Mouse (Mus musculus) spleen, postnatal 4 days (tissue): Measurements from ENCODE around the gene Cacna1e.
A peak's percentile ranks its signal among the peaks of the same experiment; 100 is the strongest.

Experiments
- DNase-seq, 2 experiments: peaks; one replicate each; pipeline ENCODE4 v3.0.0; 2022; ENCODE audit warnings: low spot score in 2 of 2

Cacna1e gene

GRCm38 (mm10) chr1:154622666-154623653 is 261.3 kb downstream of the Cacna1e start:
- DNase-seq = no peak

GRCm38 (mm10) chr1:154617743-154618455 is 266.4 kb downstream of the Cacna1e start:
- peak; percentile 53 to 69 for DNase-seq

- no peak for DNase-seq
Observed at GRCm38 (mm10) chr1:154615759-154616158, 268.5 kb downstream of the Cacna1e start.

GRCm38 (mm10) chr1:154608516-154608915 is 275.8 kb downstream of the Cacna1e start:
- no peak for DNase-seq

- no peak for DNase-seq
Observed at GRCm38 (mm10) chr1:154607406-154607805, 276.9 kb downstream of the Cacna1e start.

- DNase-seq = no peak
Observed at GRCm38 (mm10) chr1:154605601-154606000, 278.7 kb downstream of the Cacna1e start.

GRCm38 (mm10) chr1:154603781-154604180 is 280.5 kb downstream of the Cacna1e start:
- DNase-seq = no peak

- DNase-seq = no peak
Observed at GRCm38 (mm10) chr1:154602531-154602930, 281.8 kb downstream of the Cacna1e start.

GRCm38 (mm10) chr1:154582516-154582915 is 301.8 kb downstream of the Cacna1e start:
- DNase-seq = no peak

GRCm38 (mm10) chr1:154579929-154580328 is 304.4 kb downstream of the Cacna1e start:
- no peak for DNase-seq

- DNase-seq = no peak
Observed at GRCm38 (mm10) chr1:154578748-154579147, 305.6 kb downstream of the Cacna1e start.

GRCm38 (mm10) chr1:154576418-154576817 is 307.9 kb downstream of the Cacna1e start:
- DNase-seq = no peak

- no peak for DNase-seq
Observed at GRCm38 (mm10) chr1:154566026-154566425, 318.3 kb downstream of the Cacna1e start.

- DNase-seq = no peak
Observed at GRCm38 (mm10) chr1:154555811-154556210, 328.5 kb downstream of the Cacna1e start.

- DNase-seq = no peak
Observed at GRCm38 (mm10) chr1:154553132-154553531, 331.2 kb downstream of the Cacna1e start.

- no peak for DNase-seq
Observed at GRCm38 (mm10) chr1:154537445-154537844, 346.9 kb downstream of the Cacna1e start.

- no peak for DNase-seq
Observed at GRCm38 (mm10) chr1:154536763-154537162, 347.5 kb downstream of the Cacna1e start.

- DNase-seq = no peak
Observed at GRCm38 (mm10) chr1:154532987-154533940, 351.0 kb downstream of the Cacna1e start.

- DNase-seq = no peak
Observed at GRCm38 (mm10) chr1:154529666-154530065, 354.6 kb downstream of the Cacna1e start.

GRCm38 (mm10) chr1:154528803-154529202 is 355.5 kb downstream of the Cacna1e start:
- no peak for DNase-seq

GRCm38 (mm10) chr1:154520715-154521114 is 363.6 kb downstream of the Cacna1e start:
- DNase-seq = no peak
